Mouse (Mus musculus): ENCODE data around the gene P2rx4. TPM values are rescaled to one million over a fixed set of nuclear protein-coding genes. Genes with fewer than 3 reads are reported as not detected.

Gene P2rx4
- polyA plus RNA-seq, 1 experiment from 2014 or later: 12.3 TPM

DNA sequence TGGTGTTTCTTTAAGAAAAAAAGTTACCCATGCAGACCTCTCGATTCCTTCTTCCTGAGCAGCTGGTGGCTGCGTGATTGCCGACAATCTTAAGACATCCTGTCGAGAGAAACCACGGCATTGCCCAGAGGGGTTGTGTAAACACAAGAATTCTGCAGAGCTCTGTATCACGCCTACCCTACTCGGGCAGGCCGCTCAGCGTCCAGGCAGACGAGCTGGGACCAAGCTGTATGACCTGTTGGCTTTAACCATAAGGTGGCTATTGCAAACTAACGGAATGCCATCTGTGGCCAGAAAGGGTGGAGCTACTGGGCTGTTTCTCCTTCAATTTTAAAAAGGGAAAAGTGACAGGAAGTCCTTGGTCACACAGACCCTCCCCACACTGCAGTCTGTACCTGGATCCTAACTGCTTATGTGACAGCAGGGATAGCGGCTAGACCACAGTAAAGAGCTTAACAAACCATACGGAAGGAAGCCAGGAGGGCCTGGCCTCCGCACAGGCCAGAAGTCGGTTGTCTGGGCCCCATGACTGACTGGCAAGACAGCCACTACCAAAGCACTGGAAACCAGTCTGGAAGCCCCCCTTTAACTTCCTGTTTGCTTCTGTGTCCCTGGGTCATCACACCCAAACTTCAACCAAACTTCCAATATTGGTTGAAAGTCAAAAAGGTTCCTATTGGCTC is 24.8 kb downstream of the P2rx4 start:
- no peak overlapping the region for H3K4me3 ChIP-seq (ENCODE audit: low read depth, low read length)
- 67% methylated on average over 15 of the region's 15 CpGs for WGBS
- no peaks in the 10 kb centered on the region for H3K4me1 ChIP-seq (ENCODE audit: control insufficient read depth, insufficient read depth, low read length)

DNA sequence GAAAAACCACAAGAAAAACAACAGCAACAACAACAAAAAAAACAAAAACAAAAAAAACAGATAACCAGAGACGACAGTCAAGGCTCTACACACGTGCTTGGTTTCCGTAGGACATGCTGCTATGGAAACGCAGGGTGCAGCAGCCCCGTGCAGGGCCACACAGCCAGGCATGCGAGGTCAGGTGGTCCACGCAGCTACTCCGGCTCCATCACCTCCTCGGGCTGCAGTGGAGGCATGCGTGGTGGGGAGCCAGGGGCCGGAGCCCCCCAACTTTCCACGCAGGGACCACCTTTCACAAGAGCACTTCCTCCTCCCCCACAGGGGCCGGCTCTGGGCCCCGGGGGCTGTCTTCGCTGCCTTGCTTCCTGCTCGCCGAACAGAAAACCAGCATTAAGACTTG is 26.5 kb downstream of the P2rx4 start:
- Histone ChIP-seq H3K9ac (replicated peaks; ENCODE audit: low read depth, low read length) (no peak overlapping the region), H3K4me3 (ENCODE audit: low read depth, low read length) (no peak overlapping the region), H3K27ac (ENCODE audit: low read depth, low read length) (no peak overlapping the region), H3K36me3 (ENCODE audit: control insufficient read depth, insufficient read depth, low read length) (0 out of 2 replicates have a peak, but pooled peaks cover 2% of the 10 kb centered on the region), H3K9me3 (ENCODE audit: control insufficient read depth, low read length) (no peaks in the 10 kb centered on the region), H3K4me1 (ENCODE audit: control insufficient read depth, insufficient read depth, low read length) (no peaks in the 10 kb centered on the region), H3K4me2 (ENCODE audit: low read depth, low read length) (no peak overlapping the region), H3K27me3 (ENCODE audit: control insufficient read depth, insufficient read depth, low read length) (no peaks in the 10 kb centered on the region)
- ATAC-seq (ENCODE audit: low read depth): no peak
- WGBS: 74% methylated on average over 17 of the region's 17 CpGs

More for the DNA sequence above, 24.8 kb downstream of the P2rx4 start:
- Histone ChIP-seq H3K27me3 (ENCODE audit: control insufficient read depth, insufficient read depth, low read length) (no peaks in the 10 kb centered on the region), H3K27ac (ENCODE audit: low read depth, low read length) (no peak overlapping the region), H3K36me3 (ENCODE audit: control insufficient read depth, insufficient read depth, low read length) (0 out of 2 replicates have a peak, but pooled peaks cover 2% of the 10 kb centered on the region), H3K9ac (replicated peaks; ENCODE audit: low read depth, low read length) (no peak overlapping the region), H3K4me2 (ENCODE audit: low read depth, low read length) (no peak overlapping the region), H3K9me3 (ENCODE audit: control insufficient read depth, low read length) (no peaks in the 10 kb centered on the region)
- no peak for ATAC-seq (ENCODE audit: low read depth)

DNA sequence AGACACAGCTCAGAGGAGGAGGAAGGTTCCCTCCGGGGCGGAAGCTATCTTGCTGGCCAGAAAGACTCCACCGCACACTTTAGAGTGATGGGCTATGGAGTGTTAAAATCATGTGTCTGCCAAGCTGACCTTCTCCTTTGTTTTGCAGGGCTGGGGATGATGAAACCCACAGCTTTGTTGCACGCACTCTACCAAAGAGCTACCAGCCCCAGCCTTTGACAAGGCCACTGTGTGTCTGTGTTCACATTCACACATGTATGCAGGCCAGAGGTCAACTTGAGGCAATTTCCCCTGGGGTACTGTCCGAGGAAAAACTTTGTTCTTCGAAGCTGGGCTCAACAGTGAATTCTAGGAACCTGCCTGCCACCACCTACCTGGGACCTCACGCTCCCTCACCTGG is 28.5 kb downstream of the P2rx4 start:
- Histone ChIP-seq H3K36me3 (ENCODE audit: control insufficient read depth, insufficient read depth, low read length) (0 out of 2 replicates have a peak, but pooled peaks cover 2% of the 10 kb centered on the region), H3K4me3 (ENCODE audit: low read depth, low read length) (no peak overlapping the region), H3K4me1 (ENCODE audit: control insufficient read depth, insufficient read depth, low read length) (no peaks in the 10 kb centered on the region), H3K4me2 (ENCODE audit: low read depth, low read length) (no peak overlapping the region), H3K27ac (ENCODE audit: low read depth, low read length) (no peak overlapping the region), H3K9me3 (ENCODE audit: control insufficient read depth, low read length) (no peaks in the 10 kb centered on the region), H3K9ac (replicated peaks; ENCODE audit: low read depth, low read length) (no peak overlapping the region), H3K27me3 (ENCODE audit: control insufficient read depth, insufficient read depth, low read length) (no peaks in the 10 kb centered on the region)
- WGBS: 91% methylated on average over 7 of the region's 7 CpGs
- ATAC-seq (ENCODE audit: low read depth): no peak

DNA sequence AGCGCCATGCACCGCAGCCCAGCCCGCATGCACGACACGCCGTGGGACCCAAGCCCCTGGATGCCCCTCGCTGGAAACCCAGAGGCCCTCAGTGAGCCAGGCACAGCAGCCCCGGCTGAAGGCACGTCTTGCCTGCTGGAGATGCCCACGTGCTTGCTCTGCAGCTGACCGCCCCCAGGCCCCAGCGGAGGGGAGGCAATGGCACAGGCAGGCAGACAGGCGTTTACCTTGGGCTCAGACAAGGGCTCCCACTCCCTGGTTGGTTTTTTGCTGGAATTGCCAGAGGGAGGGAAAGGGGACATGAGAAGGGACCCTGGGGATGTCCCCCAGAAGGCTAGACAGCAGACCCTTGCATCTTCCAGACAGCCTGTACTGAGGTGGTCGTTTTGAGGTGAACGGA is 29.4 kb downstream of the P2rx4 start:
- H3K4me2 ChIP-seq (ENCODE audit: low read depth, low read length): no peak overlapping the region
- no peaks in the 10 kb centered on the region for H3K9me3 ChIP-seq (ENCODE audit: control insufficient read depth, low read length)
- no peak overlapping the region for H3K27ac ChIP-seq (ENCODE audit: low read depth, low read length)
- no peak overlapping the region for H3K9ac ChIP-seq (replicated peaks; ENCODE audit: low read depth, low read length)
- WGBS: 94% methylated on average over 15 of the region's 15 CpGs
- no peak for ATAC-seq (ENCODE audit: low read depth)
- peaks cover 4% of the 10 kb centered on the region; the same call in 1 of the 2 replicates for H3K36me3 ChIP-seq (ENCODE audit: control insufficient read depth, insufficient read depth, low read length)
- no peaks in the 10 kb centered on the region for H3K4me1 ChIP-seq (ENCODE audit: control insufficient read depth, insufficient read depth, low read length)
- H3K27me3 ChIP-seq (ENCODE audit: control insufficient read depth, insufficient read depth, low read length): no peaks in the 10 kb centered on the region
- H3K4me3 ChIP-seq (ENCODE audit: low read depth, low read length): no peak overlapping the region

DNA sequence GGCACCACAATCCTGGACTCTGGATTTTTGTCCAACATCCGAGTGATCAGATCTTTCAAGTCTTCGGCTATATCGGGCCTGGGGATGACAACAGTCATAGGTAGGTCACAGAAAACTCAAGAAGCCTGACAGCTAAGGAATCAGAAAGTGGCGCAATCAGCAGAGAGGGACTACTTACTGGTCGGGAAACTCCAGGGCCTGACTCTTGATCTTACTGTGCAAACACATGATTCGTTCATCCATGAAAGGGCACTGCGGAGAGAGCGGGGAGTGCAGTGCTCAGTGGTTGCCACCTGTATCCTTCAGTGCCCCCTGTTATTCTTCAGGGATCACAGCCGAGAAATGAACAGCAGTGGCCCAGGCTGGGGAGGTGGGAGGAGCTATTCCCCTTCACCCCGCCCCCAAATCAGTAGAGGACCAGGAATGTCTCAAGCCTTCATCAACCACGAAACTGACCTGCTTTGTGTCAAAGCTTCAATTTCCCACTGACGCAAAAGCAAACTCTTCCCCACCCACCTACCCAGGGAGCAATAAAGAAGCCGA is 36.6 kb downstream of the P2rx4 start:
- no peak overlapping the region for H3K9ac ChIP-seq (replicated peaks; ENCODE audit: low read depth, low read length)
- peaks cover 50% of the 10 kb centered on the region for H3K36me3 ChIP-seq (ENCODE audit: control insufficient read depth, insufficient read depth, low read length)
- H3K4me3 ChIP-seq (ENCODE audit: low read depth, low read length): no peak overlapping the region
- no peak overlapping the region for H3K4me2 ChIP-seq (ENCODE audit: low read depth, low read length)
- no peaks in the 10 kb centered on the region for H3K9me3 ChIP-seq (ENCODE audit: control insufficient read depth, low read length)
- H3K27me3 ChIP-seq (ENCODE audit: control insufficient read depth, insufficient read depth, low read length): no peaks in the 10 kb centered on the region
- H3K4me1 ChIP-seq (ENCODE audit: control insufficient read depth, insufficient read depth, low read length): no peaks in the 10 kb centered on the region
- no peak overlapping the region for H3K27ac ChIP-seq (ENCODE audit: low read depth, low read length)
- ATAC-seq (ENCODE audit: low read depth): no peak
- WGBS: 89% methylated on average over 13 of the region's 13 CpGs

DNA sequence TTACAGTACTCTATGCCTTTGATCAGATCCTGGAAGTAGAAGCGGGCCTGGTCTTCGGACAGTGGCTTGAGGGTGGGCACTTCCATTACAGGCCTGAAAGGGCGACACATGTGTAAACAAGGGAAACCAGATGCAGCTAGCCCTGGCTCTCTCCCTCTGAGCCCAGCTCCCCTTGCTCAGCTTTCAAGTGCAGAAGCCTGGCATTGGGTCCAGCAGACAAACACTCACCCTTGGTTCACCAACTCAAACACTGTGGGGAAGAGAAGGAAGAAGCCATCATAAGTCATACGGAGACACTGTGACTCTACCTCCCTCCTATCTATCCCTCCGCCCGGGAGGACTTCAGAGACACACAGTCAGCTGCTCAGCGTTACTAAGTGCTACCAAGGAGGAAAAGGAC is 40.6 kb downstream of the P2rx4 start:
- H3K9me3 ChIP-seq (ENCODE audit: control insufficient read depth, low read length): no peaks in the 10 kb centered on the region
- H3K4me2 ChIP-seq (ENCODE audit: low read depth, low read length): no peak overlapping the region
- ATAC-seq (ENCODE audit: low read depth): no peak
- peaks cover 49% of the 10 kb centered on the region for H3K36me3 ChIP-seq (ENCODE audit: control insufficient read depth, insufficient read depth, low read length)
- no peak overlapping the region for H3K9ac ChIP-seq (replicated peaks; ENCODE audit: low read depth, low read length)
- no peak overlapping the region for H3K27ac ChIP-seq (ENCODE audit: low read depth, low read length)
- no peaks in the 10 kb centered on the region for H3K27me3 ChIP-seq (ENCODE audit: control insufficient read depth, insufficient read depth, low read length)
- WGBS: 85% methylated on average over 7 of the region's 7 CpGs
- no peaks in the 10 kb centered on the region for H3K4me1 ChIP-seq (ENCODE audit: control insufficient read depth, insufficient read depth, low read length)
- no peak overlapping the region for H3K4me3 ChIP-seq (ENCODE audit: low read depth, low read length)

DNA sequence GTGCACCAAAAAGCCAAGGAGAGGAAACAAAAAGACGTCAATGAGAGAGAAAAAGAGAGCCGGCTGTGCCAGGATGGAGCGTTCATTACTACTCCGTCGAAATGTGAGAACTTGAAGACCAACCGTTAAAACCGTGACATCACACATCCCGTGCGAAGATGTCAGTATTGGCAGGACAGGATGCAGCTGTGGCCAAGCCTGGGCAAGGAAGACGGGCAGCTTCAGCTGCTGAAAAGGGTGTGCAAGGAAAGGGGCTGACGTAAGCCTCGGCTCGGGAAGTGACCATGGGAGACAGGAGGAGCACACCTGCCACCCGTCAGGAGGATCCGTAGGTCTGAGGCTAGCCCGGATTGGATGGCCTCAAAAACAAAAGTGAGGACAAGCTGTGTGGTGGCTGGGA is 47.1 kb downstream of the P2rx4 start:
- Histone ChIP-seq H3K27ac (ENCODE audit: low read depth, low read length) (no peak overlapping the region), H3K4me1 (ENCODE audit: control insufficient read depth, insufficient read depth, low read length) (no peaks in the 10 kb centered on the region), H3K9ac (replicated peaks; ENCODE audit: low read depth, low read length) (no peak overlapping the region), H3K4me3 (ENCODE audit: low read depth, low read length) (no peak overlapping the region), H3K9me3 (ENCODE audit: control insufficient read depth, low read length) (no peaks in the 10 kb centered on the region), H3K4me2 (ENCODE audit: low read depth, low read length) (no peak overlapping the region), H3K36me3 (ENCODE audit: control insufficient read depth, insufficient read depth, low read length) (peaks cover 31% of the 10 kb centered on the region), H3K27me3 (ENCODE audit: control insufficient read depth, insufficient read depth, low read length) (no peaks in the 10 kb centered on the region)
- WGBS: 91% methylated on average over 16 of the region's 16 CpGs
- no peak for ATAC-seq (ENCODE audit: low read depth)

DNA sequence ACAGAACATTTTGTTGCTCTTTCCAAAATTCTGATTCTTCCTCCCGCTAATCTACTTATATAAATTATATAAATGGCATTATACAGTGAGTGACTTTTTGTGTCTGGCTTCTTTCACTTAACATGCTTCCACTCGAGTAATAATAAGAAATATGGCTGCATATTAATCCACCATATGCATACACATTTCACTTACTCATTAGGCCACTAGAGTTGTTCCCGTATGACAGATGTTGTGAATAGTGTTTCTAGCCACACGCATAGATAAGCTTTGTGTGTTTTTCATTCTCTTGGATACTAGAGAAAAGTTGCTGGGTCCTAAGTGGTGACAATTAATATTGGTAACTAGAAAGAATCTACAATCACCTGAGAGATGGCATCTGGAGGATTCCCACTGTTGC is 48.3 kb downstream of the P2rx4 start:
- no peak overlapping the region for H3K4me3 ChIP-seq (ENCODE audit: low read depth, low read length)
- no peak overlapping the region for H3K4me2 ChIP-seq (ENCODE audit: low read depth, low read length)
- no peaks in the 10 kb centered on the region for H3K4me1 ChIP-seq (ENCODE audit: control insufficient read depth, insufficient read depth, low read length)
- H3K9me3 ChIP-seq (ENCODE audit: control insufficient read depth, low read length): no peaks in the 10 kb centered on the region
- WGBS: 93% methylated on average over 4 of the region's 4 CpGs
- no peak overlapping the region for H3K27ac ChIP-seq (ENCODE audit: low read depth, low read length)
- H3K36me3 ChIP-seq (ENCODE audit: control insufficient read depth, insufficient read depth, low read length): peaks cover 31% of the 10 kb centered on the region
- no peaks in the 10 kb centered on the region for H3K27me3 ChIP-seq (ENCODE audit: control insufficient read depth, insufficient read depth, low read length)
- ATAC-seq (ENCODE audit: low read depth): no peak
- H3K9ac ChIP-seq (replicated peaks; ENCODE audit: low read depth, low read length): no peak overlapping the region

DNA sequence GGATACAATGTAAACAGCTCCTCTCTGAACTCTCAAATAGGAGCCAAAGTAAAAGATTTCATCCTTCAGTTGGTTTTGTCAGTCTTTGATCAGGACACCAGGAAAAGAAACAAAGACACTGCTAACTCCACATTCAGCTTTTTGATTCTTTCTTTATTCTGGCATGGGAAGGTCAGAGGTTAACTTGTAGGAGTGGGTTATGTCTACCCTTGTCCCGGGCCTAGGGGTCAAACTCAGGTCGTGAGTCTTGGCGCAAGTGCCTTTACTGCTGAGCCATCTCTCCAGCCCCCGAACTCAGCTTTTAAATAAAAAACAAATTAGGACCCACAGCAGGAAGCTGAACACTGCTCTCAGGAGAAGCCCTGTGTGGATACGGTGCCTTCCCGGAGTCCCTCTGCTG is 48.8 kb downstream of the P2rx4 start:
- no peaks in the 10 kb centered on the region for H3K9me3 ChIP-seq (ENCODE audit: control insufficient read depth, low read length)
- no peaks in the 10 kb centered on the region for H3K27me3 ChIP-seq (ENCODE audit: control insufficient read depth, insufficient read depth, low read length)
- no peak for ATAC-seq (ENCODE audit: low read depth)
- H3K27ac ChIP-seq (ENCODE audit: low read depth, low read length): no peak overlapping the region
- no peaks in the 10 kb centered on the region for H3K4me1 ChIP-seq (ENCODE audit: control insufficient read depth, insufficient read depth, low read length)
- H3K4me3 ChIP-seq (ENCODE audit: low read depth, low read length): no peak overlapping the region
- H3K9ac ChIP-seq (replicated peaks; ENCODE audit: low read depth, low read length): no peak overlapping the region
- WGBS: 50% methylated on average over 6 of the region's 6 CpGs
- H3K4me2 ChIP-seq (ENCODE audit: low read depth, low read length): no peak overlapping the region
- H3K36me3 ChIP-seq (ENCODE audit: control insufficient read depth, insufficient read depth, low read length): peaks cover 31% of the 10 kb centered on the region

Measured in neural tube, embryonic 14.5 days (tissue).